Mouse (Mus musculus) right cerebral cortex, postnatal 14 days (tissue): ENCODE results near the gene Srrm4.

ENCODE experiments used
- DNase-seq: peaks from one replicate; pipeline ENCODE4 v3.0.0; 2022

Gene Srrm4

DNA sequence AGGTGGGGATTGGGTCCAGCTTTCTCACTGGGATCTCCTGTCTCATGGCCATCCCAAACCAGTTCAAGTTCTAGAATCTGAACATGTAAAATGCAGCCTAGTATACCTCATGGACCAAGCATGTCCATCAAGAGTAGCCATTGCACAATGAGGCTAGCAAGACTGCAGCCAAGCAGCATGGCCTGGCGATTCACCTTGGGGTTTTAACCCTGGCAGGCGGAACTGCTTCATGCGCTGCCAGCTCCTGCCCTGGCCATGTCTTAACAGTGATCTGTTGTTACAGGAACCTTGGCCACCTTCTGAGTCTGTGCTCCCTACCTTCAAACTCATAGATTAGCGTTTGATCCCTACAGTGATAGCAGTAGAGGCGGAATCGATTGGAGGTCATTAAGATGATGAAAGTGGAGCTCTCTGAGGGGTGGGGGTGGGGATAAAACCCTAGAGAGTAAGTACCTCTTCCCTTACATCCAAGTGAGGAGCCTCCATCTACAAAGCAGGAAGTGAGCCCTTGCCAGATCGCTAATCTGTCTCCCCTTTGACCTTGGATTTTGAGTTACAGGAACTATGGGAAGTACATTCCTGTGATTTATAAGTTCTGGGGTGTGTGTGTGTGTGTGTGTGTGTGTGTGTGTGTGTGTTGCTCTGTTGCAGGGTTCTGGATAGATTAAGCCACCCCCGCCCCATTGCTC, 191.4 kb downstream of the Srrm4 start:
- DNase-seq = no peak

GRCm38 (mm10) chr5:116396104-116396503, 195.5 kb downstream of the Srrm4 start:
- DNase-seq = no peak

- DNase-seq = no peak
Measured at GRCm38 (mm10) chr5:116392603-116393002, 199.0 kb downstream of the Srrm4 start.

DNA sequence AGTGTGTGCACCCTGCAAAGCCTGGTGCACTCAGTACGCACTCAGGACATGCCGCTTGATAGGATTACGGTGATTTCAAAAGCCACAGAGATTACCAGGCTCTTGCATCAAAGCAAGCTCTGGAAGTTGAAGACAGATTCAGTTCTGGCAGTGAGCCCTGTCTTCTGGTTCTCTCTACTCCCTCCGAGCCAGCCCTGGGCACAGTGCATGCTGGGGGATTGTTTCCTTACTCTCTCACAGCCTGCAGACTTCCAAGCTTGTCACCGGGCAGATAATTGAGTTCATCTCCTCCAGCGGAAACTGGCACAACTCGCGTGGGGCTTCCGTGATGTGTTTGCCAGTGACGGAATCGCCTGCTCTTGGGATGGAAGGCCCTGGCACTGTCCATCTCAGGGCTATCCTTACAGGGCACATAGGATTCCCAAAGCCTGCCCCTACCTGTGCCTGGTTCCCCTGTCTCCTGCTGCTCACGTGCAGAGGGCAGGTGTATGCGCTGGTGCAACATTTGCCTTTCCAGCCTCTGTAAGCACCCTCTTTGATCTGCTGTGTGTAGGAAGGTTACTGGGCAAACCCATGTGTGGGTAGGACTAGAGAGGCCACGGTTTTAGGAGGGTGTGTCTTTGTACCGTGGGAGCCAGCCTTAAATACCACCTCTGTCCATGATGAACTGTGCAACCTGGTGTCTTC, 201.6 kb downstream of the Srrm4 start:
- peak; percentile 61 for DNase-seq

DNA sequence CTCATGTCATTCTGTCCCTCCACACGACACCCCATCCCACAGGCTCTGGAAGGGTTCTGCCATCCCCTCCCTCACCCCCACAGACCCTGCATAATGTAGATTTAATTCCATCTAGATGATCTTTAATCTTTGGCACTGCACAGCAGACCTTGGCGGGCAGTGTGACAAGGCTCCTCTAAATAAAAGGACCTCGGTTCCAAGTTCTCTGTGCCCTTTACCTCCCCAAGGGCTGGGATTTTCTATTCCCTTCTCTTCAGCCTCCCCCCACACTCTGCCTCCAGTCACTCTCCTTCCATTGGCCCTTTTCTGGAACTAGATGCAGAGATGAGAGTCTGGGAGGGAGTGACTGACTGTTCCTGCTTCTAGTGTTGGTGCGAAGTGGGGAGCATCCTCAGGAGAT, 202.3 kb downstream of the Srrm4 start:
- DNase-seq = no peak
